Mouse (Mus musculus) liver, postnatal 0 days (tissue): ENCODE measurements around the gene Foxp4. TPM values are rescaled to one million over a fixed set of nuclear protein-coding genes. Genes with fewer than 3 reads are reported as not detected.

Experiments
- ATAC-seq: fragments of 200-750 bp; cut with Nextera tagmentation; 2 replicates; pipeline ENCODE4 v1.8.0; 2017; ENCODE audit warnings: mild to moderate bottlenecking, moderate library complexity
- DNase-seq: peaks from one replicate; pipeline ENCODE4 v3.0.0-alpha.2; 2016
- H3K27ac ChIP-seq: fragments of 300-500 bp; sonication (generic); 2 replicates; pipeline ENCODE4 v1.5.1; 2014; ENCODE audit warnings: antibody characterized with exemption, moderate library complexity, mild to moderate bottlenecking, low read depth
- H3K27me3 ChIP-seq: fragments of 300-500 bp; sonication (generic); 2 replicates; pipeline ENCODE4 v1.6.1; 2014; ENCODE audit warnings: low read length, control low read depth, mixed read lengths; ENCODE audit not compliant: insufficient read depth
- H3K36me3 ChIP-seq: fragments of 300-500 bp; sonication (generic); replicated peaks from 2 replicates; pipeline ENCODE4 v1.6.1; 2014; ENCODE audit warnings: mild to moderate bottlenecking, control low read depth, low read length, moderate library complexity, mixed read lengths; ENCODE audit not compliant: insufficient read depth
- H3K4me1 ChIP-seq: fragments of 300-500 bp; sonication (generic); 2 replicates; pipeline ENCODE4 v1.6.1; 2014; ENCODE audit warnings: antibody characterized with exemption, mild to moderate bottlenecking, control low read depth; ENCODE audit not compliant: insufficient read depth
- H3K4me2 ChIP-seq: fragments of 300-500 bp; sonication (generic); 2 replicates; pipeline ENCODE4 v1.6.1; 2014; ENCODE audit warnings: low read depth, mild to moderate bottlenecking, low read length, moderate library complexity, mixed read lengths
- H3K4me3 ChIP-seq: fragments of 300-500 bp; sonication (generic); 2 replicates; pipeline ENCODE4 v1.5.1; 2014; ENCODE audit warnings: low read depth, low read length
- H3K9ac ChIP-seq: fragments of 300-500 bp; sonication (generic); replicated peaks from 2 replicates; pipeline ENCODE4 v1.6.1; 2014; ENCODE audit warnings: mild to moderate bottlenecking, moderate library complexity
- H3K9me3 ChIP-seq: fragments of 300-500 bp; sonication (generic); 2 replicates; pipeline ENCODE4 v1.6.1; 2016; ENCODE audit warnings: mild to moderate bottlenecking, control low read depth, low read length, mixed read lengths
- CTCF ChIP-seq: sonication (generic); IDR thresholded peaks from 2 replicates; pipeline ENCODE4 v1.5.1; 2016; ENCODE audit warnings: antibody characterized with exemption, low read depth
- EP300 ChIP-seq: IDR thresholded peaks from 2 replicates; pipeline ENCODE4 v1.6.1; 2016; ENCODE audit warnings: antibody characterized with exemption, low read depth, mild to moderate bottlenecking
- WGBS: fragments of 180-500 bp; shearing (Covaris S2); extraction: QIAGEN DNeasy Blood & Tissue Kit; methylation state at CpG from one replicate; pipeline ENCODE4 v1.1.7; 2014; ENCODE audit not compliant: insufficient replicate concordance; 5-methylcytosine and 5-hydroxymethylcytosine counted together
- polyA plus RNA-seq: library from polyadenylated mRNA; unstranded; fragments of >200 nt; fragmentation: Nextera tagmentation; extraction: Ambion mirVana; gene quantifications from 2 replicates; pipeline ENCODE4 v1.2.1, GENCODE M21; 2015

Gene Foxp4
- 5.9 and 6.2 TPM in 2 replicates for polyA plus RNA-seq

DNA sequence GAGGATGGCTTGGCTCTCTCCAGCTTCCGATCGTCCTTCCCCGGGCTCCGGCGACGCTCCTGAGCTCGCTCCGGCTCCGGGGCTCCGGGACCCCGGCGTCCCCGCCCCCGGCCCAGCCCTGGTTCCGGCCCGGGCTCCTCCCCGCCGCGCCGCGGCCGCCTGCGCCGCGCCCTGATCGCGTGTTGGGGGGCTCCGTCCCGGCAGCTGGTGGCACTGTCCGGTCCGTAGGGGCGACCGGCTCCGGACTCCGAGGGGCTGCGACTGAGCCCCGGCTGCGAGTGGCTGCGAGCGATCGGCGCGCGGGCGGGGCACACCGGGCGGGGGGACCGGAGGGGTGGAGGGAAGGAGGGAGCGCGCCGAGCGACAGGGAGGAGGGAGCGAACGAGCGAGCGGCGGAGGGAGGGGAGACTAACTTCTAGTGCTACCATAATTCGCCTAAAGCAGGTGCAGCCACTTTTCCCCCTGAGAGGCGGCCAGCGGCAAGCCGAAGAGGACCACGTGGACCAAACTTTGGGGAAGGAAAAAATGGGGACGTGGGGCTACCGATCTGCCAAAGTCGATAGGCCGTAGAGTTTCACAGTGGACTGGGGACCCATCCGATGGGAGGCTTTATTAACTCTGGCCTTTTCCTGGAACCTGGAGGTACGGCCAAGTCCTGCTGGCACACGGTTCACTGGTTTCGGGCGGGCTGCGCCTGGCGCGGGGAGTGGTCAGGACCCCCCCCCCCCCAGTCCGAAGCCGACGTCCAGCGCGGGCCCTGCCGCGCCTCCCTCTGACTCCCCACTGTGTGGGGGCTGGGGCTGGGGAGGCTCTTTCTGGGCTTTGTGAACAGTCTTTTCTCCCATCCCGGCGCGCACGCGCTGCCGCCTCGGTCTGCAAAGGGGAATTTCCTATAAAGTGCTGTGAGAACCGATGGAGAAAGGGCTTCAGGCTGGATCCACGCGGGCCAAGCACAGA, at the start of gene Foxp4:
Foxp4 (minus strand) TSS at position 263 of the 957 bp plus-strand sequence.
- Histone ChIP-seq H3K36me3 (no peaks in the 10 kb centered on the region), H3K4me1 (peaks cover 16% of the 10 kb centered on the region; the same call in 1 of the 2 replicates), H3K27ac (peak within 1 kb of the TSS; percentile 91), H3K9ac (peak within 1 kb of the TSS; percentile 88), H3K27me3 (peaks cover 16% of the 10 kb centered on the region), H3K9me3 (no peaks in the 10 kb centered on the region), H3K4me3 (peak within 1 kb of the TSS; percentile 90), H3K4me2 (peak within 1 kb of the TSS; percentile 97)
- DNase-seq: peak; percentile 86
- ATAC-seq: peak; percentile 91
- 6% methylated on average over 81 of the region's 91 CpGs for WGBS
- no peak for TF ChIP-seq CTCF
- no peak for TF ChIP-seq EP300

DNA sequence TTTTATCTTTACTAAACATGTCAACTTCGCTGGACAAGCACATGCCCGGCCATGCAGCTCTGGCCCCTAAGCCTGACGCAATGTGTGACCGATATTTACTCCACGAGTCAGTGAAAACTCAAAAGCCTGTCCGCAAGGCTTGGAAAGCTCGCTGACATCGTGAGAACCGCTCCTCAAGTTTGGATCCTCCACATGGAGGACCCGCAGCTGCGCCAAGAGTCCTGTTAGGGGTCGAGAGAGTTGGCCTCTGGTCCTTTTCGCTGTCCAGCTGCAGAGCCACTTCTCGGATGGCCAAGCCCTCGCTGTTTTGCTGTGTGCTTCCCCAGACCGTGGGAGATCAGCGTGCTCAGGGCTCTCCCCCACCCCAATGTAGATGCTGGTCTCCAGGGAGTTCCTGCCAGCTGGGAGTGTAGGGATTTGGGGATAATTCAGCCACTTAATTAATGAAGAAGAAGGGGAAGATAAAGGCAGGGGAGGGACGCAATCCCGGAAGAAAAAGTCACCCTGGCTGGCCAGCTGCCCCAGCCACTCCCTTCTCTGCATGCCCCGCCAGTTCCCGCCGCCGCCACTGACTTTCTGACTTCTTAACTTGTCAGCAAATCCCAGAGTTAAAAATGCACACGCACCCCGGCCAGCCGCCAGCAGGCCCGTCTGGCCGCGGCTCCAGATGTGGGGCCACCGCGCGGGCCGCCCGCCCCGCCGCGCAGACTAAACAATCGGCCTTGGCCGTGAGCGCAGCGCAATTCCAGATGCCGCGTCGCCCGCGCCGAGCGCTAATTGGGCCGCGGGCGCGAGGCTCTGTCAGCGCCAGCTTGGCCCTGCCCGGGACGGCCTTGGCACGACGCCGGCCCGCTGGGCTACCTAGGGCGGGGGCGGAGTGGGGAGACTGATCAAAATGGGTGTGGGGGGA, 49.4 kb upstream of the Foxp4 start:
- Histone ChIP-seq H3K9ac (peak overlapping the region; percentile 8; the same call in 1 of the 2 replicates), H3K4me2 (peak overlapping the region; percentile 71), H3K27me3 (peaks cover 21% of the 10 kb centered on the region), H3K4me1 (peaks cover 15% of the 10 kb centered on the region), H3K9me3 (no peaks in the 10 kb centered on the region), H3K36me3 (no peaks in the 10 kb centered on the region), H3K27ac (peak overlapping the region; percentile 89), H3K4me3 (peak overlapping the region; percentile 38)
- no peak for TF ChIP-seq EP300
- no peak for TF ChIP-seq CTCF
- DNase-seq: peak; percentile 72
- peak; percentile 83 for ATAC-seq
- 3% methylated on average over 57 of the region's 61 CpGs for WGBS

DNA sequence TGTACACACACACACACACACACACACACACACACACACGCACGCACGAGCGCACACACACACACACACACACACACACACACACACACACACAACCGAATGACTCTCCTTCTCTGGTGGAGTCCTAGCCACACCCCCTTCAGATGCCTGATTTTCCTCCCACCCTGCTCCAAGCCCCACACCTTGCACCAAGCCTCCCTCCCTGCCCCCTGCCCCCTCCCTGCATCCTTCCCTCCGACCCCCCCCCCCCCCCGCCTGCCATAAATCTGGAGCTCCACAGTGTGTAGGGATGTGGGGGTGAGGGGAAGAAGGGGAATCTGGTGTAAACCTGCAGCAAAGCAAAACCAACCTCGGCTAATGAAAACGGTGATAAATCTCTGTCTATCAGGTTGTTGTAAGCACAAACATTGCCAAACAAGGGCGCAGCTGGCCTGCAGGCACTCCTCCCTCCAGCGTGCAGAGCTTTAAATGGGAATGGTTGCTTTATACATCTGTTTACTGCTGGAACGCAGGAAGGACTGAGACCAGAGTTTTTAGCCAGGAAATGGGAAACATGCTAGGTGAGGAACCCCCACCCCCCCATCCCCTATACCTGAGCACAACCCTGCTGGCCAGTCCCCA, 41.5 kb upstream of the Foxp4 start:
- Histone ChIP-seq H3K9ac (no peak overlapping the region), H3K27ac (no peak overlapping the region), H3K4me2 (no peak overlapping the region), H3K36me3 (no peaks in the 10 kb centered on the region), H3K27me3 (no peaks in the 10 kb centered on the region), H3K9me3 (no peaks in the 10 kb centered on the region), H3K4me3 (no peak overlapping the region), H3K4me1 (no peaks in the 10 kb centered on the region)
- WGBS: 47% methylated on average over 9 of the region's 12 CpGs
- no peak for ATAC-seq
- TF ChIP-seq EP300 (no peak), CTCF (no peak)
- no peak for DNase-seq

DNA sequence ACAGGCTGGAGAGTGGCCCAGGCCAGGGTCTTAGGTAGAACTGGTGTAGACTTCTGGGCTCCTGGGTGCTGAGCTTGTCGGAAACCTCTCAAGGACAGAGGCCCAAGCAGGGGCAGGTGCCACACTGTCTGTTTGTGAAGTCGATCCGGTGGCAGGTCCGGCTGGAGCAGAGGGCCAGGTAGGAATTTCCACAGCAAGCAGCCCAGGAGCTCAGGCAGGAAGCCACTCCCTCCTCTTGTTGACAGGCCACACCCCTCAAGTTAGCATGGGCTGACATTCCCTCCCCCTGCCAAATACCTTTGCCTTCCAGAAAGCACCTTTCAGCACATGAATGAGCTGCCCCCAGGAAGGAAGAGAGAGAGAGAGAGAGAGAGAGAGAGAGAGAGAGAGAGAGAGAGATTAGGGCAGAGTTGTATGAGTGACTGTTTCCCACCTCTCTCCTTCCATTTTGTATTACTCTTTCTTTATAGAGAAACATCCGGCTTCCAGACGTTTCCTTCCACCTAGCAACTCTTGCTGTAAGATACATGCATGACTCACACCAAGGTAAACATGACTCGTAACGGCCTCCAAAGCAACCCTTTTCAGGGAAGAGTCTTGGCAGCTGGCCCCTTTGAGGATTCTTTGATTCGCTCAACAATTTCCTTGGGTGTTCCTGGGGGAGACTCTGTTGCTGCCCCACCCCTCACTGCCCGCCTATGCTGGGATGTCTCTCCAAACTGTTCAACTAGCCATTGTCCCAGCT, 33.8 kb upstream of the Foxp4 start:
- no peak for TF ChIP-seq EP300
- TF ChIP-seq CTCF: no peak
- H3K4me2 ChIP-seq: no peak overlapping the region
- 45% methylated on average over 10 of the region's 10 CpGs for WGBS
- H3K4me3 ChIP-seq: no peak overlapping the region
- ATAC-seq (peak; percentile 85), DNase-seq (peak; percentile 45)
- no peaks in the 10 kb centered on the region for H3K36me3 ChIP-seq
- H3K9ac ChIP-seq: no peak overlapping the region; the same call in 1 of the 2 replicates
- H3K27ac ChIP-seq: peak overlapping the region; percentile 83
- peaks cover 14% of the 10 kb centered on the region for H3K4me1 ChIP-seq
- no peaks in the 10 kb centered on the region for H3K9me3 ChIP-seq
- H3K27me3 ChIP-seq: no peaks in the 10 kb centered on the region

DNA sequence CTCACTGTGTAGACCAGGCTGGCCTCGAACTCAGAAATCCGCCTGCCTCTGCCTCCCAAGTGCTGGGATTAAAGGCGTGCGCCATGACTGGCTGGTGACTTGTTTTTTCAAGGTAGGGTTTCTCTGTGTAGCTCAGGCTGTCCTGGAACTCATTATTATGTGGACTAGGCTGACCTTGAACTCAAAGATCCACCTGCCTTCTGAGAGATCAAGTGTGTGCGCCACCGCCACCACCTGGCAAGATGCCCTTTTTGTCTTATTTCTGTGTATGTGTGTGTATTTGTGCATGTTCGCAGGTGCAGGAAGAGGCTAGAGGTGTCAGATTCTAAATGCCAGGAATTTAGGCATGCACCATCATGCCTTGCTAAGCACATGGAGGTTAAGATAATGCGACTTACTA, 32.0 kb upstream of the Foxp4 start:
- ATAC-seq: no peak
- no peaks in the 10 kb centered on the region for H3K36me3 ChIP-seq
- TF ChIP-seq CTCF (no peak), EP300 (no peak)

More for the DNA sequence above, 32.0 kb upstream of the Foxp4 start:
- H3K27me3 ChIP-seq: no peaks in the 10 kb centered on the region
- H3K4me3 ChIP-seq: no peak overlapping the region
- no peak overlapping the region for H3K4me2 ChIP-seq
- H3K27ac ChIP-seq: no peak overlapping the region
- no peaks in the 10 kb centered on the region for H3K9me3 ChIP-seq
- WGBS: 85% methylated on average over 8 of the region's 8 CpGs
- DNase-seq: no peak
- H3K4me1 ChIP-seq: peaks cover 14% of the 10 kb centered on the region
- H3K9ac ChIP-seq: no peak overlapping the region
